Mouse (Mus musculus) subcutaneous adipose tissue, adult 2 months (tissue): ENCODE data around the gene Tex2. TPM values are rescaled to one million over a fixed set of nuclear protein-coding genes. Genes with fewer than 3 reads are reported as not detected.

Experiments used
- polyA plus RNA-seq: library from polyadenylated mRNA; depleted of rRNA; stranded (reverse); fragments of >200 nt; gene quantifications from 2 replicates; pipeline ENCODE4 v1.2.3, GENCODE M21; 2012; ENCODE audit warnings: low replicate concordance; rRNA removed

The Tex2 gene
- polyA plus RNA-seq: 29.5 and 31.1 TPM in 2 replicates

GRCm38 (mm10) chr11:106612961-106613637, at the start of gene Tex2:
Tex2 (minus strand) TSS chr11:106613423.

GRCm38 (mm10) chr11:106487733-106488115, 125.5 kb downstream of the Tex2 start, which contains the start of gene Ern1:
Ern1 (minus strand) TSS chr11:106487852.

Other genes starting within 250 kb of the Tex2 start
- gene Prr29, start 248.0 kb downstream of the Tex2 start, polyA plus RNA-seq: 0.19 and 0.53 TPM in 2 replicates
- 56.3 and 89.3 TPM in 2 replicates for gene Icam2, start 225.3 kb downstream of the Tex2 start, polyA plus RNA-seq
- gene Ern1, start 125.6 kb downstream of the Tex2 start, polyA plus RNA-seq: 9.0 and 26.4 TPM in 2 replicates
- gene Pecam1, start 137.2 kb upstream of the Tex2 start, polyA plus RNA-seq: 93.5 and 182 TPM in 2 replicates
- gene Milr1, start 137.8 kb upstream of the Tex2 start, polyA plus RNA-seq: 0.95 and 1.7 TPM in 2 replicates
- 5.1 and 8.1 TPM in 2 replicates for gene Polg2, start 166.1 kb upstream of the Tex2 start, polyA plus RNA-seq
- 280 and 376 TPM in 2 replicates for gene Ddx5, start 175.8 kb upstream of the Tex2 start, polyA plus RNA-seq
- 3.7 and 5.3 TPM in 2 replicates for gene Cep95, start 175.8 kb upstream of the Tex2 start, polyA plus RNA-seq